Mouse (Mus musculus): ENCODE results near the gene Hyal3.
"Not testable (repeated sequence)": the region's sequence is repeated elsewhere in the genome, so short reads cannot be mapped to it uniquely, and the experiment has no call there.

Hyal3 gene

DNA sequence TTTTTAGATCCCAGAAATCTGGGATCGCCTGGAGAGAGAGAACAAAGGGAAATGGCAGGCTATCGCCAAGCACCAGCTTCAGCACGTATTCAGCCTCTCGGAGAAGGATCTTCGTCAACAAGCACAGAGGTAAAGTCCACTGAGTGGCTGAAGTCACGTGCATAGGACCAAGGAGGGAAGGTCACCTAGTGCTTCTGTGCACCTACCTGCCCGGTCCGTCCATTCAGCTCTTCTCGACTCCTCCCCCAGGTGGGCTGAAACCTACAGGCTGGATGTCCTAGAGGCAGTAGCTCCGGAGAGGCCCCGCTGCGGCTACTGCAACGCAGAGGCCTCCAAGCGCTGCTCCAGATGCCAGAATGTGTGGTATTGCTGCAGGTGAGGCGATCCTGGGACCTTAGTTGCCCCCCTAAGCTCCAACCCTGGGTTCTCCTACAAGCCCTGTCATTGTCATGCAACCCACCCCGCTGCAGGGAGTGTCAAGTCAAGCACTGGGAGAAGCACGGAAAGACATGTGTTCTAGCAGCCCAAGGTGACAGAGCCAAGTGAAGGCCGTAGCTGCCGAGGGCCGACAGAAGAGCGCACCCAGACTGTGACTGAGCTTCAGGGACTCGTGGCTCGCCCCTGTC, 30.0 kb upstream of the Hyal3 start:
- no peak for DNase-seq (ENCODE audit: low spot score)

DNA sequence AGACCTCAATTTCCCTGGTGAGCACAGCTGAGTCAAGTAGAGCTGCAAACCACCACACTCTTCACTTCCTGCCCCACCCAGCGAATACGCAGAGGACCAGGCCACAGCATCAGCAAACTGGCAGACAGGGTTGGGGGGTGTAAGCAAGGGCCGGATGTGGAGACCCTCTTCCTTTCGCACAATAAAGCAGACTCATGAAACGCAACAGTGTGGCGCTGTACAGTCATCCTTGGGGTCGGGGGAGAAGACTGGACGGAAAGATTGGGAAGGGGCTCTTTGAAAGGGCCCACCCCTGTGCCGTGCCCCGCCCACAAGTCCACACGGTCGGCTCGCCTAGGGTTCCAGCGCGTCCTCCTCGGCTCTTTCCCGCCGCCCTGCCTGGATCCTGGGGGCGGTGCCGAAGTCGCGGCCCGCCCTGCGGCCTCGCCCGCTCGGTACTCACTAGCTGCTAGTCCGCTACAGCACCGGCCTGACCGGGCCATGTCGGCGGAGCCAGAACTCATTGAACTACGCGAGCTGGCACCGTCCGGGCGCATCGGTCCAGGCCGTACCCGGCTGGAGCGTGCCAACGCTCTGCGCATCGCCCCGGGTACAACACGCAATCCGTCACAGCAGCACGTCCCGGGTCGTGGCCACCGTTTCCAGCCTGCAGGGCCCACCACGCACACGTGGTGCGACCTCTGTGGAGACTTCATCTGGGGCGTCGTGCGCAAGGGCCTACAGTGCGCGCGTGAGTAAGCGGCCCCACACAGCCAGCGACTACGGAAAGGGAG, 29.3 kb upstream of the Hyal3 start, which contains the start of gene Rassf1:
Gene Rassf1, plus strand, starts transcription at position 439 of the 773 bp plus-strand sequence.
- no peak for DNase-seq (ENCODE audit: low spot score)

DNA sequence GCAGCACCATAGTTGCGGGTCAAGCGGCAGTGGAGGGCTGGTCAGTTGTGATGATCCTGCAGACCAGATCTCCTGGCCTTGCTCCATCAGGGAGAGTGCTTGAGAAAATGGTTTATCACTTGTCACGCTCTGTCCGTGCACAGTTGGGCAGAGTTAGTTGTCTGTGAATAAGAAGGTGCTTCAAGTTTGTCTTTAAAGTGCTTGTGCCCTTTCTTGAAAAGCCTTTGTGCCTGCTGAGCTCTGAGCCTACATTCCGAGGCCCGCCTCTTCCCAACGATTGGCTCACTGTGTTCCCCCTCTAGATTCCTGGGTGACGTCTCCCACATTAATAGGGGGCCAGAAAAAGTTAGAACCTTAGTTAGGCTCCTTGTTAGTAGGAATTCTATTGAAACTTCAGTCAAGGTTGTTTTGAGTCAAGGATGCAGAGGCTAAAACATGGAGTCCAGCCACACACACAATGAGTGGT, 28.7 kb upstream of the Hyal3 start:
- no peak for DNase-seq (ENCODE audit: low spot score)

DNA sequence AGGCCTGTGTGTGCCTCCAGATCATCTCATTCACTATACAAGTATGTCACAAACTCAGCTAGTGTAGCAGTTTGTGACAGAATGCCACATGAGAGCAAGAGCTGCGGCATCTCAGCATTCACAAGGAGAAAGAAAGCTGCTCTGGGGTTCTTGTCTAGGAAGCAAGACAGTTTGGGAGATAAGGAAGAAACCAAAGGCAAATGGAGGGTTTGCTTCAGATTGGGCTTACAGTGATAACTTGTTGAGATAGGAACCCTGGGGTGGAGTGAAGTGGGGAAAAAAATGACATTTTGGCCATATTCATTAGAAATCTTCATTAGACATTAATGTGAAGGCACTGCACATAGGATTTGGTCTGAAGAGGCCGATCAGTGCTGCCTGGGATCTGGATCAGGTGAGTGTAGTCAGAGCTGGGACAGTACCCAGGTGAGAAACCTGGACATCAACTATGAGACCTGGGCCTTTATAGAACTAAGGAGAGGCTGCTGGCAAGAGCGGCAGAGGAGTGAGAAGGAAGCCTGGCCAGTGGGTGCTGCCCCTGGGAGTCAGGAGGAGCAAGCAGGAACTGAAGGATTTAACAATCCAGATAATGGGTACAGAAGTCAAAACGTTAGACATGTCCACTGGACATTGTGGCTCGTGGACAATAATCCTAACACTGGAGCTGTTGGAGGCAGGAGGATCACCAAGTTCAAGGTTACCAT, 27.8 kb upstream of the Hyal3 start:
- DNase-seq (ENCODE audit: low spot score) = no peak

DNA sequence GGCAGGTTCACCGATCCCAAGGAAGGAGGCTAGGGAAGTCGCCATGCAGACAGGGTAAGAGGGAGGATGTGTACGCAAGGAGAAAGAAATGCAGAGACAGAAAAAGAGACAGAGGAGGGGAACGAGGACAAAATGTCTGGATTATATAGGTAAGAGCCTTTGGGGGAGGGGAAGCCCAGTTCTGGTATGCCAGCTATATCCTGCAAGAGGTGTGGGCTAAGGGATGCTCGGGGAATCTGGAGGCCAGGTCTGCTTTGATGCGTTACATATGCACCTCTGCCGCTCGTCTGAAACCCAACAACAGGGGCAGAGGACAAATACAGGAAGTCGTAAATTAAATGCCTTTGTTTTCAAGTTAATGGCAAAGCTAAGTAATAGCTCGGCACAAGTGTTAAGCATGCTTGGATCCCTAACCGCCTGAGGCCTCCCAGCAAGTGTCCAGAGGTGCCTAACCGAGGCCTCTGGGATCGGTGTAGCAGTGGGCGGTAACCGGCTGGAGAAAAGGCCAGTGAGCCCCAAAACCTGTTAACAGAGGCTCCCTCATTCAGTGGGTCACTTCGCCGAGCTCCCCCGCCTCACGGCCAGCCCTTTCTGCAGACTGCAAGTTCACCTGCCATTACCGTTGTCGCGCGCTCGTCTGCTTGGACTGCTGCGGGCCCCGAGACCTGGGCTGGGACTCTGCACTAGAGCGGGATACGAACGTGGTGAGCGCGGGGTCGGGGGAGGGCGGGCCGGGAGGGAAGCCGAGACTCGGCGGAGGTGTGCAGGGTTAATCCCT, 26.9 kb upstream of the Hyal3 start:
- DNase-seq (ENCODE audit: low spot score) = no peak

DNA sequence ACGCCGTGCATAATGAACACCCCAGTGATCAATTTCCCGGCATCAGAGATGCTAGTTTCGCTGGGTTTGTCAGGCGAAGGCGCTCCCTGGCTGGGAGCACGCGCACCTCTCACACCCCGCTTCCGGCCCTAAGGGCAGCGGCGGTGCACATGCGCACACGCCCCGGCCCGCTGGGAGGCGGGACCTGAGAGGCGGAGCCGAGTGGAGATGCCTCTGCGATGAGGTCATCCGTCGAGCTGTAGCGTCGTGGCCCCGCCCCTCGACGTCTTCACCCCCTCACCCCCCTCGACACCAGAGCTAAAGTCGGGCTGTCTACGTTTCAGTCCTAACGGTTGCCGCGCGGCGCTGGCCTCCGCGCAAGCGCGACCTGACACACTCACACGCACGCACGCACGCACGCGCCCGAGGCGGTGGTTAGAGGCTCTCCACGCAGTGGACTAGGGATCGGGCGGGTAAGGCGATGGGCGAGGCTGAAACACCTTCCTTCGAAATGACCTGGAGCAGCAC, 26.2 kb upstream of the Hyal3 start:
- DNase-seq (ENCODE audit: low spot score) = peak; percentile 97

DNA sequence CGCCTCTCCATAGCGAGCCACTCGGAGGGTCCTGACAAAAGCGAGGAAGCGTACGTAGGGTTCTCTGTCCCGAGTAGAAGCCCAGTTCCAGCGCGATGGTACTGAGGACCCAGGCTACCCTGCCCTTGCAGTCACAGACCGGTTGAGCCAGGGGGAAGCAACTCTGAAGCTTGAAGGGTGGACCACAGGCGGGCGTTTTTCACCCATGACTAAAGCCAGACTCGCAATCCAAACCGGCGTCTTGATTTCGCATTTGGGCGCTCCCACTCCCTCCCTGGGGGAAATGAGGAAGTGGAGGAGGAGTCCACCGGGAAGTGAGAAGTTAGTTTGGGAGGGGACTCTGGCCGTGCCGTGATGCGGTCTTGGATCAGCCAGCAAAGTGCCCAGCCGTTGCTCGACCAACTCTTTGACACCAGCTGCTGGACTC, 25.6 kb upstream of the Hyal3 start:
- DNase-seq (ENCODE audit: low spot score) = peak; percentile 71

DNA sequence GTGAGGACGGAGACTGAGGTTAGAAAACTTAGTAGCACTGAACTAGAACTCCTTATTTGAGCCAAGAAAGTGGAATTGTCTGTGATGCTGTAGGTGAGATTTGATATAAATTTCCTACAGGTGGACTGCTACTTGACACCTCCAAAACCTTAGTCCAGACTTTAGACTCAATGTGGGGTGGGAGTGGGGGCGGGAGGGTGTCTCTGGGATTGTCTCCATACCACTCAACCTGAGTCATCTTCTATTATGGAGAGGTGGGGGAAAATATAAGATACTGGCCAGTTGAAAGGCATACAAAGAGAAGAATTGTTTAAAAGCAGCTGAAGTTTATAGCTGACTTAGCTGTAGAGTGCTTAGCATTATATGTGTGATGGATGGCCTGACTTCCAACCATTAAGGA, 24.9 kb upstream of the Hyal3 start:
- DNase-seq (ENCODE audit: low spot score) = no peak

DNA sequence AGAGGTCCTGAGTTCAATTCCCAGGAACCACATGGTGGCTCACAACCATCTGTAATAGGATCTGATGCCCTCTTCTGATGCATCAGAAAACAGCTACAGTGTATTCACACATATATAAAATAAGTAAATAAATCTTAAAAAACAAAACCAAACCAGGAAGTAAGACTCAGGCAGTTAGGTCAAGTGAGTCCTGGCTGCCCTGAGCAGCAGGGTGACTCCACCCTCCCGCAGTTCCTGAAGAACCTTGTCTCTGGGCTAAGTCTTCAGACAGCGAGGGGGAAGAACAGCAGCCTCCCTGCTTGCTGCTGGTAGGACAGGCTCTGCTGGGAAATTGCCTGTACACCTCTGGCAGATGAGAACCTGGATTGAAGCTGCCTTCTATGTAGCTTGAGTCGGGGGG, 24.3 kb upstream of the Hyal3 start:
- no peak for DNase-seq (ENCODE audit: low spot score)

DNA sequence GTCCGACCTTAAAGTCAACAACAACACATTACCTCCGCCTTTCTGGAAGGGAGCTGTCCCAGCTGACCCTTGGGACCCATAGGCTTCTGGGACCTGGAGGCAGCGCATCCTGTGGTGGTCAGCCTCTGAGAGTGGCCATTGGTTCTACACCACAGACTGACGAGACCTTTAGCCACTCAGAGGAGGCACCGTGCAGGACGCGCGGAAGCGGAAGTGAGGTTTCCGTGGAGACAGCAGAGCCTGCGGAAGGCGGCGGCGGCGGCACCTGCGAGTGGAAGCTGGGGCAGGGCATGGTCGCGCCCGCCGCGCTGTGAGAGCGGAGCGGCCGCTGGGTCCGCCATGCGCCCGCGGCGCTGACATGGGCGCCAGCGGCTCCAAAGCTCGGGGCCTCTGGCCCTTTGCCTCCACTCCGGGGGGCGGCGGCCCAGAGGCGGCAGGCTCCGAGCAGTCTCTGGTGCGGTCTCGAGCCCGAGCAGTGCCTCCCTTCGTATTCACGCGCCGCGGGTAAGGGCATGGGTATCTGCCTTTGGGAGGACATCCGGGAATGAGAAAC, 17.5 kb upstream of the Hyal3 start, which contains the start of gene Tusc2:
Gene Tusc2, plus strand, starts transcription at position 227 of the 553 bp plus-strand sequence.
- DNase-seq (ENCODE audit: low spot score) = peak; percentile 96

DNA sequence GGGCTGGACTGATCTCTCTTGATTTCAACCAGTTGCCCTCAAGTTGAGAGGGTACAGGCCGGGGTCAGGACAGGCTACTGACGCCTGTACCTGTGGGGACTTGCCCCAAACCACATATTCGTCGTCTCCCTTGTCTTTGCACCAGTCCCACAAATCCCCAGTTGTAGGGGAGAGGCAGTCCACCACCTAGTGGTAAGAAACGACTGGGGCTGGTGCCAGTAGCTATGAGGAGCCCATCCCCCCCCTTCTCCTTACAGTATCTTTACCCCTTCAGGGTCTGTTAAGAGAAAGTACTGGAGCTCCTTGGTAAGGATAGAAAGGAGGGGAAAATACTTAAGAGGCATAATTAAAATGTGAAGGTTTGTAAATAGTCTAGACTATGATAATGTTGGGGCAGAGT, 15.1 kb upstream of the Hyal3 start:
- not testable (repeated sequence) for DNase-seq (ENCODE audit: low spot score)

DNA sequence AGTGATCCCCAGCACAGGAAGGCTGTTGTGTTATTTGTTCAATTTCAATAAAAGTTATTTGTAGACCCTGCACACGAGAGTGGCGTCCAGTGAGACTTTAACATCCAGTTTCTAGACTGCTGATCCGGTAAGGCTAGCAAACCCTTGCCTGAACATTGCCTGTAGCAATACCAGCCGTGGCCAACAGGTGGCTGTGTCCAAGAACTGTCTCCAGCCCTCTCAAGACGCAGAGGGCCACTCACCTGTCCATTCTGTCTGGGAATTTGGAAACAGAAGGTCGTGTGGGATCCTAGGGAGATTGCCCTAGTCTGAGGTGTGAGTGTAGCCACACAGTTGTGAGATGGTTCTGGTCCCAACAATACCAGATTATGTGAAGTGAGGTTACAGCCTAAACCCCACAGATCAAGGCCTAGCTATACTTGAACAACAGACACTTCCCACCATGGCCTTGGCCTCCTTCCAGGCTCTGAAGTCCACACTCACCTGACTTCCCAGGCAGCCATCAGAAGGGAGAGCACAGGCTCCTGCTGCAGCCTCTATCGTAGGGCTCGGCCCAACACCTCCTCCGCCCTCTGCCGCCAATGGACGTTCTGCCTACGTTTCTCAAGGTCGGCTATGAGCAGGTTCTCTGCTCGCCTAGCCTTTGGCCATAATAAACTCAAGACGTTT, 14.4 kb upstream of the Hyal3 start:
- peak; percentile 78 for DNase-seq (ENCODE audit: low spot score)

DNA sequence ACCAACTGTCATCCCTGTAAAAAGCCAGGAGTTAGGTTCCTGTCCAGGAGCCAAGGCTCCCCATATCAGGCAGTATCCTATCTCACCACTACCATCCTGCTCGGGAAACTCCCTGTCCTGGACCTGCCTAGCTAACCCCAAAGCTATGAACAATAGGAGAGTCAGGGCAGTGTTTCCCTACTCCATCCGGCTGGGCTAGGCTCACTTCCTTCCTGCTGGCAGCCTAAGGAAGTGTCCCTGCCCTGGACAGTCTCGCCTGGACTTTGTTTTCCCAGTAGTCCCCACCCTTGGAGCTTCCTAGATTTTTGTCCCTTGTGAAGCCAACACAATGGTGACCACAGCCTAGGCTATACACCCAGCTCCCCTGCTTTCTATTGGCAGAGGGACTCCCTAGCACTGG, 13.8 kb upstream of the Hyal3 start:
- no peak for DNase-seq (ENCODE audit: low spot score)

DNA sequence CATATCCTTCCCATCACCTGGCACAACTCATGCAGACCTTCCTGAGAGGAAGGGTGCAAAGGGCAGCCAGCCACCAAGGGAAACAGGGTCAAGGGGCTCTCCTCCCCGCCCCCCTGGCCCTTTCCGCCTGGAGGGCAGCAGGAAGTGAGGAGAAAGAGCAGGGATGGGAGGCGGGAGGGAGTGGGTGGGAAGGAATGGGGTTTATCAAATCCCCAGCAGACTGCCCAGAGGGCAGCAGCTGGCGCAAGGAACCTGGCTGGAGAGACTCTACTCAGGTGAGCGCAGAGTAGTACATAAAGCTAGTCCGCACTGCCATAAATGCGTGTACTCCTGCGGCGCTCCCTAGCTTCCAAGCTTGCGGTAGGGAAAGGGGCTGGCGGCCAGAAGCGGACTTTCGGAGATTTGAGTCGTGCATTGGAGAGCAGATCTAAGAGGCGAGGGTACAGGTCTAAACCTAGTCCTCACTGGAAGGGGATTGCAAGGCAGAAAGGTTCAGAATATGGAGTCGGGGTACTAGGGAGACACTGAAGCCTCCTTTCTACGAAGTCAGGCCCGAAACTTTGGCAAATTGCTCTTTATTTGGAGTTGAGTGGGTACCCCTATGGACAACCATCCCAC, 12.8 kb upstream of the Hyal3 start, which contains the start of gene Hyal2:
Gene Hyal2, plus strand, starts transcription at position 244 of the 618 bp plus-strand sequence.
- no peak for DNase-seq (ENCODE audit: low spot score)

DNA sequence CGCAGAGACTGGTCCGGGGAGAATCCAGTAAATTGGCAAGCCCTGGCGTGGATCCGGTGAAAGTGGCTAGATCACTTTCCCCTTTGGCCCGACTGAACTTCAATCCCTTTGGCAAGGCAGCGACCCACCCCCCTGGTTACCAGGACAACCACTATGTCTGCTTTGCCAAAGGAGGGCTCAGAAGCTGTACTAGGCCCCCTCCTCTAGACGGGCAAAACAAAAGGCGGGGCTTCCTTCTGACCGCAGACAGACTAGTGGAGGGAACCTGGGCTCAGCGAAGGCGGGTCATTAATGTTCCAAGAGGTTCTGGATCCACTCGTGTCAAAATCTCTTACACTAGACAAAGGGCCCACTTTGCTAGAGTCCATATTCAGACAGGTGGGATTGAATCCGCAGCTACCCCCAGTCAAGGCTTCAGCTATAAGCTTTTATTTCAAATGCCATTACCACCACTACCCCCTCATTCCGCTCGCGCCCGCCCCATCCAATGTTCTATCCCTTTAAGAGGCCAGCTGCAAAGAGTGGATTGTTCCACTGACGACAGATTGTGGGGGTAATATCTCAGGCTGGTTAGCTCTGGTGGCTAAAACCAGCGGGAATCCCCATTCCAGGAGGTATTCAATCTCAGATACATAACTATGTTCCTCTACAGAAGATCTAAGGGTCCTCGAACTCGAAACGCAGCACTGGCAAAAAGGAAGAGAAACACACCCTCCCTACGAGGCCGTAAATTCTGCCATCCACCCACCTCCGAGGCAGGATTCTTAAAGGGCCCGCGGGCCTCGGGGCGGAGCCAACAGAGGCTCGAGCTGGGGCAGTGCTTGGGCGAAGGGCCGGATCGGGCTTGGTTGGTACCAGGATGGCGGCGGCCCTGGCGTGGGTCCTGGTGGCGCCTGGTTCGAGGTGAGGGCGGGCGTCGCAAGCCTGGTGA, 12.0 kb upstream of the Hyal3 start:
- peak; percentile 90 for DNase-seq (ENCODE audit: low spot score)

DNA sequence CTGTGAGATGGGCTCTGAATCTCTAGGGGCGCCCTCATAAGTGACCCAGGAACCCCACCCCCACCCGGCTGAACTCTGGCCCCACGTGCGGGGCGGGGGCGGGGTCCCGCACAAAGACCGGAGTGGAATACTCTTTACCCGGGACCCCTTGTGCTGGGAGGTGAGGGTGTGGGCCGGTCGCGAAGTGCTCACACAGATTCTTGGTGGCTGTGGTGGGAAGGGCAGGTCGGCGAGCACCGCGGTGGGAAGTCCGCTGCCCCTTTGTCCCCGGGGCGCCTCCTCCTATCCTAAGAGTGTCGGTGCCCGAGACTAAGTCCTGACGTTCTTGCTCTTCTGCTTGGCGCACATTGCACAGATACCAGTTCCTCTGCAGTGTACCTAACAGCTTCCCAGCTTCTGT, 11.3 kb upstream of the Hyal3 start:
- DNase-seq (ENCODE audit: low spot score) = no peak

DNA sequence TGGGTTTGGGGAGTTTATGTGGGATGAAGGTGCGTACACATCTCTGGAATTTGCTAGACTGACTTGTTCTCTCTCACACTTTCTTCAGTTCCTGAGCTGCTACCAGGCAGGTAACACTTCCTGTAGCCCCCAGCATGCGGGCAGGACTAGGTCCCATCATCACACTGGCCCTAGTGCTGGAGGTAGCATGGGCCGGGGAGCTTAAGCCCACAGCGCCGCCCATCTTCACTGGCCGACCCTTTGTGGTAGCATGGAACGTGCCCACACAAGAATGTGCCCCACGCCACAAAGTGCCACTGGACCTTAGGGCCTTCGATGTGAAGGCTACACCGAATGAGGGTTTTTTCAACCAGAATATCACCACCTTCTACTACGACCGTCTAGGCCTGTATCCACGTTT, 10.6 kb upstream of the Hyal3 start:
- no peak for DNase-seq (ENCODE audit: low spot score)

DNA sequence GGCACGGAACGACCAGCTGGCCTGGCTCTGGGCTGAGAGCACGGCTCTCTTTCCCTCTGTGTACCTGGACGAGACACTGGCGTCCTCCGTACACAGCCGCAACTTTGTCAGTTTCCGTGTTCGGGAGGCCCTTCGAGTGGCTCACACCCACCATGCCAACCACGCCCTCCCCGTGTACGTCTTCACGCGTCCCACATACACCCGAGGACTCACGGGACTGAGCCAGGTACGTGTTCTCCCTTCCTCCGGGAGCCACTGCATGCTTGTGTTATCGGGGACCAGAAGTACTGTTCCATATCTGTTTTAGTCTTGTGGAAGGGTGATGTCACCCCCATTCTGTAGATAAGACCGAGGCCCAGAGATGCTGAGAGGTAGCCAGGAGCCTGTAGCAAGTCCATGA, 9.8 kb upstream of the Hyal3 start:
- no peak for DNase-seq (ENCODE audit: low spot score)
